Mouse (Mus musculus) kidney, adult 2 months (tissue): Measurements from ENCODE around the gene Olfr354.

Experiments
- CTCF ChIP-seq: fragments of 200-500 bp; conservative IDR thresholded peaks from 2 replicates; pipeline ENCODE4 v1.5.1; 2011; ENCODE audit warnings: low read depth, mild to moderate bottlenecking, control low read depth, low read length, moderate library complexity, mixed read lengths; ENCODE audit not compliant: insufficient read depth, insufficient read length
- POLR2A ChIP-seq: fragments of 200-500 bp; IDR thresholded peaks from one replicate; pipeline ENCODE4 v1.6.1; 2011; ENCODE audit warnings: low read depth, low read length, control low read depth

DNA sequence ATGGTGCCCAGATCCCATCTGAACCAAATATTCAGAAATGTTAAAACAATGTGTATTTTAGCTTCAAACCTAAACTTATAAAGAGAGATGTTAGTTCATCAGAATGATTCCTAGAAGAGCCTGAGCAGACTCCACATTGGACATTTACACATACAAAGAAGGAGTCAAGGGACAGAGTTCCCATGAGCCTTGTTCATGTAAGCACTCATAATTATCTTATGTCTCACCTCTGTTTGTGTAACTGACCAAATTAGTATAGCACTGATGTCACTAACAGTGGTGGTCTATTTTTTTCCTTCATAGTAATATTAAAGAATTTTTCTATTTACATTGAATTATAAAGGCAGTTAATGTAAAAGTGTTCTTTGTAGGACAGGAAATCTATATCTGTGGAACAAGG lies 12.6 kb upstream of the Olfr354 start, which contains the start of gene Olfr353:
- TF ChIP-seq POLR2A (no peak), CTCF (no peak)
